Mouse (Mus musculus): ENCODE results near the gene Cherp.

GRCm38 (mm10) chr8:72504637-72505314, 29.8 kb upstream of the Cherp start:
- TF ChIP-seq EP300 (IDR thresholded peaks at IDR 0.05; ENCODE audit: low read depth) (no peak), CTCF (IDR thresholded peaks at IDR 0.05; ENCODE audit: low read depth) (peak; percentile 27; the same call in 1 of the 2 replicates)
